10 mouse cellular contexts compared by ENCODE assay signal in the genomic region with DNA sequence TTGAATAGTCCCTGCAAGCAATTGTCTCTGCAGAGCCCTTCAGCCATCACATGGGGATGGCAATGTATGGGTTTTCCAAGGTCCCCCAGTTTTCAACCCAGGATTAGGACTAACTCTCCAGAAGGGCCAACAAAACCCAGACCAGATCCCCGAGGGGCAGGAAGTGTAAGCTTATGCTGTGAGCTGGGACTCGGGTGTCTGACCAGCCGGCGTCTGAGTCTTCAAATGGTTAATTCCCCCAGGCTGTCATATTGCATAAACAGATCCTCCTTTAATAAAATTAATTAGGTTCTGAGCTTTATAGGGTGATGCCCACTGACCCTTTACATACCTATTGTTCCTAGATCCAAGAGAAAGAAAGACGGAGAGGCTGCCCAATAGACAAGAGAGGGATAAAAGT. TPM values are rescaled to one million over a fixed set of nuclear protein-coding genes. Genes with fewer than 3 reads are reported as not detected.
A peak's percentile ranks its signal among the peaks of the same experiment; 100 is the strongest.
DNase-seq lines count a peak whose midpoint lies in the region; ATAC-seq and TF ChIP-seq lines count a peak whose summit lies in the region.
"Had no signal": no experiment of that assay in that cellular context is flagged by ENCODE, and none has a peak within 500 bp of the region (broad histone marks: within the 10 kb centered on the region; RNA-seq: fewer than 3 reads in every experiment).

No protein-coding gene starts in this region.

- no peak overlapping the region for H3K9ac ChIP-seq in hindbrain, embryonic 12.5 days
- H3K9ac ChIP-seq in midbrain, embryonic 11.5 days (ENCODE audit: low read length), result no peak overlapping the region; the same call in 1 of the 2 replicates

- TF ChIP-seq CTCF in E14TG2a.4 (conservative IDR thresholded peaks at IDR 0.05; ENCODE audit: low read length), result no peak
- no peak for TF ChIP-seq CTCF in brain, embryonic 14.5 days (IDR thresholded peaks at IDR 0.05; ENCODE audit: borderline replicate concordance, extremely low read depth, insufficient read depth, insufficient read length)

- no peak overlapping the region for H3K27ac ChIP-seq in hindbrain, embryonic 12.5 days
- H3K27ac ChIP-seq in midbrain, embryonic 11.5 days (ENCODE audit: low read depth, low read length), result no peak overlapping the region
- H3K27ac ChIP-seq: gastrocnemius, adult 2 months had no signal

- ATAC-seq in hindbrain, embryonic 12.5 days (ENCODE audit: low FRiP score), result 0 out of 2 replicates have a peak, but pooled peaks have one; percentile 12
- peak; percentile 25 for ATAC-seq in midbrain, embryonic 11.5 days (ENCODE audit: low FRiP score)
- no peak for ATAC-seq in monocyte, adult 5-6 weeks (replicated peaks; ENCODE audit: insufficient number of reproducible peaks, low FRiP score, low TSS enrichment, poor library complexity, severe bottlenecking)
- no peak for ATAC-seq in erythroid progenitor cell, adult 5-6 weeks (replicated peaks; ENCODE audit: low FRiP score, poor library complexity, severe bottlenecking)
- ATAC-seq: Patski had no signal

- no peak for TF ChIP-seq POLR2A in brain, embryonic 14.5 days (IDR thresholded peaks at IDR 0.05; ENCODE audit: borderline replicate concordance, extremely low read depth, insufficient read depth, insufficient read length, poor library complexity, severe bottlenecking)

- H3K4me3 ChIP-seq in E14TG2a.4 (replicated peaks; ENCODE audit: low read length), result peak overlapping the region; percentile 20; the same call in 1 of the 2 replicates
- peak overlapping the region; percentile 25 for H3K4me3 ChIP-seq in hindbrain, embryonic 12.5 days
- H3K4me3 ChIP-seq in midbrain, embryonic 11.5 days (ENCODE audit: low read depth, low read length), result peak overlapping the region; percentile 17
- H3K4me3 ChIP-seq: gastrocnemius, adult 2 months had no signal

- peak overlapping the region; percentile 50 for H3K4me2 ChIP-seq in hindbrain, embryonic 12.5 days (replicated peaks)
- H3K4me2 ChIP-seq in midbrain, embryonic 11.5 days, result peak overlapping the region; percentile 48

- H3K4me1 ChIP-seq in E14TG2a.4 (replicated peaks; ENCODE audit: low read depth, low read length), result peaks cover 64% of the 10 kb centered on the region
- peaks cover 25% of the 10 kb centered on the region for H3K4me1 ChIP-seq in hindbrain, embryonic 12.5 days
- peaks cover 19% of the 10 kb centered on the region for H3K4me1 ChIP-seq in midbrain, embryonic 11.5 days (ENCODE audit: control insufficient read depth, insufficient read depth, low read length)

- DNase-seq in brain, embryonic 14.5 days (ENCODE audit: low read depth), result peak; percentile 27
- DNase-seq in midbrain, embryonic 11.5 days (ENCODE audit: low spot score, missing footprints), result peak; percentile 92
- no peak for DNase-seq in spleen, postnatal 36 days (ENCODE audit: low spot score in 2 of 2)
- DNase-seq in urinary bladder, postnatal 36 days (ENCODE audit: low spot score in 2 of 2), result no peak
- DNase-seq: gastrocnemius, adult 2 months had no signal

- peaks cover 25% of the 10 kb centered on the region for H3K27me3 ChIP-seq in E14TG2a.4 (ENCODE audit: insufficient read depth, low read length)
- no peaks in the 10 kb centered on the region for H3K27me3 ChIP-seq in hindbrain, embryonic 12.5 days
- no peaks in the 10 kb centered on the region; the same call in none of the 2 replicates for H3K27me3 ChIP-seq in midbrain, embryonic 11.5 days (ENCODE audit: control insufficient read depth, insufficient read depth, low read length)

- WGBS in hindbrain, embryonic 12.5 days, result 5% methylated on average over 5 of the region's 5 CpGs
- WGBS in midbrain, embryonic 11.5 days, result under 1% methylated on average over 5 of the region's 5 CpGs

- no peaks in the 10 kb centered on the region for H3K9me3 ChIP-seq in E14TG2a.4 (ENCODE audit: low read length)
- no peaks in the 10 kb centered on the region for H3K9me3 ChIP-seq in hindbrain, embryonic 12.5 days (replicated peaks)
- no peaks in the 10 kb centered on the region for H3K9me3 ChIP-seq in midbrain, embryonic 11.5 days (ENCODE audit: control insufficient read depth, low read length)

- no peaks in the 10 kb centered on the region for H3K36me3 ChIP-seq in E14TG2a.4 (ENCODE audit: insufficient read depth, low read length)
- H3K36me3 ChIP-seq in hindbrain, embryonic 12.5 days, result no peaks in the 10 kb centered on the region
- no peaks in the 10 kb centered on the region for H3K36me3 ChIP-seq in midbrain, embryonic 11.5 days (ENCODE audit: control insufficient read depth, insufficient read depth, low read length)

RNA-seq across cellular contexts. Expression of a gene that starts 14.4 kb away (rescaled TPM):
- 0.15 and 0.16 TPM in 2 replicates for polyA plus RNA-seq in brain, embryonic 14.5 days (2012; rRNA removed)
- polyA plus RNA-seq in hindbrain, embryonic 12.5 days (2016; fragmentation: Nextera tagmentation; extraction: Ambion mirVana), result not detected in 2 replicates
- polyA plus RNA-seq in midbrain, embryonic 11.5 days (2014; fragmentation: Nextera tagmentation; extraction: Ambion mirVana), result not detected in 2 replicates
- not detected in 3 replicates for total RNA-seq in monocyte, adult 5-6 weeks (2017)
- not detected in 2 replicates for total RNA-seq in erythroid progenitor cell, adult 5-6 weeks (2015; ENCODE audit: low replicate concordance)
- total RNA-seq in erythroid progenitor cell, adult 5-6 weeks (2017; ENCODE audit: low replicate concordance), result not detected in 2 replicates
- total RNA-seq: gastrocnemius, adult 2 months had no signal
- polyA plus RNA-seq: Patski had no signal

RNA-seq across cellular contexts. Expression of a gene that starts 17.4 kb away (rescaled TPM):
- 70.1 and 88.6 TPM in 2 replicates for polyA plus RNA-seq in brain, embryonic 14.5 days (2012; rRNA removed)
- 89.1 and 94.8 TPM in 2 replicates for polyA plus RNA-seq in hindbrain, embryonic 12.5 days (2016; fragmentation: Nextera tagmentation; extraction: Ambion mirVana)
- 42.5 and 44.1 TPM in 2 replicates for polyA plus RNA-seq in midbrain, embryonic 11.5 days (2014; fragmentation: Nextera tagmentation; extraction: Ambion mirVana)
- total RNA-seq in monocyte, adult 5-6 weeks (2017), result 12.1 to 16.9 TPM (median 13.9 TPM) in 3 replicates
- total RNA-seq in erythroid progenitor cell, adult 5-6 weeks (2015; ENCODE audit: low replicate concordance), result 20.5 and 23.5 TPM in 2 replicates
- total RNA-seq in erythroid progenitor cell, adult 5-6 weeks (2017; ENCODE audit: low replicate concordance), result 7.4 and 12.9 TPM in 2 replicates
- total RNA-seq: gastrocnemius, adult 2 months had no signal
- polyA plus RNA-seq: Patski had no signal

Comparison
In these comparisons a context has a peak if more than half of its experiments do, and no peak if none do; other contexts are left out.
1. DNase-seq: peak in brain, embryonic 14.5 days (single experiment) and midbrain, embryonic 11.5 days (single experiment); none in spleen, postnatal 36 days (0 of 2) and urinary bladder, postnatal 36 days (0 of 2).
2. ATAC-seq: peak in hindbrain, embryonic 12.5 days (single experiment) and midbrain, embryonic 11.5 days (single experiment); none in monocyte, adult 5-6 weeks (single experiment) and erythroid progenitor cell, adult 5-6 weeks (single experiment).
3. Peak in every context shown above with its lines, with median percentiles within 50 percentile points of each other: H3K4me3 ChIP-seq.